20 mouse cellular contexts compared by ENCODE assay signal in the genomic region with DNA sequence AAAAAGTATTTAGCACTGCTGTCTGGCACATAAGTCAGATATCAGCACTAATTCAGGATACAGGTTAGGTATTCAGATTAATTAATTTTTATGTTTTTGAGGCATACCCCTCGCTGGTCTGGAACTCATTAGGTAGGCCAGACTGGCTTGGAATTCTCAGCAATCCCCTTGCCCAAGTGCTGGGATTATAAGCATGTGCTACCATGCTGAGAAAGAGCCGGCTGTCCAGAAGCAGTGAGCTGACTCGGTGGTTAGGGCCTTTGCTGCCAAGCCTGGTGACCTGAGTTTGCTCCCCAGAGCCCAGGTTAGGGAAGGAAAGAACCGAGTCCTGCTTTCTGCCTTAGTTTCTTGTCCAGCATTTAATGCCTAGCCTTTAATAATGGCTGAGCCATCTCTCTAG.
DNase-seq lines count a peak whose midpoint lies in the region; ATAC-seq lines count a peak whose summit lies in the region.
"Had no signal": no experiment of that assay in that cellular context is flagged by ENCODE, and none has a peak within 500 bp of the region (broad histone marks: within the 10 kb centered on the region; RNA-seq: fewer than 3 reads in every experiment).

No protein-coding gene starts in this region.

- no peaks in the 10 kb centered on the region for H3K36me3 ChIP-seq in midbrain, embryonic 13.5 days
- no peaks in the 10 kb centered on the region for H3K36me3 ChIP-seq in midbrain, embryonic 15.5 days (replicated peaks)
- H3K36me3 ChIP-seq in embryonic facial prominence, embryonic 12.5 days, result no peaks in the 10 kb centered on the region
- no peaks in the 10 kb centered on the region for H3K36me3 ChIP-seq in limb, embryonic 12.5 days
- H3K36me3 ChIP-seq: heart, embryonic 15.5 days had no signal

- H3K9me3 ChIP-seq in midbrain, embryonic 13.5 days, result no peaks in the 10 kb centered on the region
- H3K9me3 ChIP-seq in midbrain, embryonic 15.5 days, result no peaks in the 10 kb centered on the region
- no peaks in the 10 kb centered on the region for H3K9me3 ChIP-seq in embryonic facial prominence, embryonic 12.5 days
- 0 out of 2 replicates have a peak, but pooled peaks cover 5% of the 10 kb centered on the region for H3K9me3 ChIP-seq in limb, embryonic 12.5 days
- H3K9me3 ChIP-seq: heart, embryonic 15.5 days had no signal

- peak overlapping the region; percentile 10; the same call in 1 of the 2 replicates for H3K27ac ChIP-seq in midbrain, embryonic 13.5 days
- H3K27ac ChIP-seq in midbrain, embryonic 15.5 days, result no peak overlapping the region
- H3K27ac ChIP-seq in embryonic facial prominence, embryonic 12.5 days, result 0 out of 2 replicates have a peak overlapping the region, but pooled peaks have one; percentile 0
- peak overlapping the region; percentile 66 for H3K27ac ChIP-seq in limb, embryonic 12.5 days
- H3K27ac ChIP-seq: heart, embryonic 15.5 days; kidney, postnatal 0 days had no signal

- no peak for ATAC-seq in midbrain, embryonic 13.5 days
- no peak for ATAC-seq in midbrain, embryonic 15.5 days (replicated peaks)
- no peak for ATAC-seq in embryonic facial prominence, embryonic 12.5 days (ENCODE audit: insufficient number of reproducible peaks, insufficient read depth, low FRiP score, low TSS enrichment)
- no peak for ATAC-seq in limb, embryonic 12.5 days (ENCODE audit: insufficient number of reproducible peaks, insufficient read depth, low FRiP score, low TSS enrichment, low read depth)
- ATAC-seq: forebrain, embryonic 14.5 days; midbrain, embryonic 16.5 days had no signal

- H3K9ac ChIP-seq in midbrain, embryonic 13.5 days (replicated peaks), result no peak overlapping the region
- H3K9ac ChIP-seq in midbrain, embryonic 15.5 days, result no peak overlapping the region
- H3K9ac ChIP-seq in embryonic facial prominence, embryonic 12.5 days, result no peak overlapping the region
- no peak overlapping the region for H3K9ac ChIP-seq in limb, embryonic 12.5 days (replicated peaks)
- H3K9ac ChIP-seq: heart, embryonic 15.5 days had no signal

- no peak overlapping the region for H3K4me2 ChIP-seq in midbrain, embryonic 13.5 days (replicated peaks)
- no peak overlapping the region for H3K4me2 ChIP-seq in midbrain, embryonic 15.5 days
- no peak overlapping the region for H3K4me2 ChIP-seq in embryonic facial prominence, embryonic 12.5 days (replicated peaks)
- H3K4me2 ChIP-seq in limb, embryonic 12.5 days, result no peak overlapping the region
- H3K4me2 ChIP-seq: heart, embryonic 15.5 days had no signal

- no peaks in the 10 kb centered on the region for H3K27me3 ChIP-seq in midbrain, embryonic 13.5 days
- no peaks in the 10 kb centered on the region for H3K27me3 ChIP-seq in midbrain, embryonic 15.5 days (replicated peaks)
- no peaks in the 10 kb centered on the region for H3K27me3 ChIP-seq in embryonic facial prominence, embryonic 12.5 days
- H3K27me3 ChIP-seq in limb, embryonic 12.5 days, result no peaks in the 10 kb centered on the region
- H3K27me3 ChIP-seq: heart, embryonic 15.5 days had no signal

- WGBS in midbrain, embryonic 13.5 days, result 48% methylated on average over 4 of the region's 4 CpGs
- 40% methylated on average over 4 of the region's 4 CpGs for WGBS in midbrain, embryonic 15.5 days
- 39% methylated on average over 4 of the region's 4 CpGs for WGBS in embryonic facial prominence, embryonic 12.5 days
- 11% methylated on average over 4 of the region's 4 CpGs for WGBS in limb, embryonic 12.5 days

- no peak overlapping the region for H3K4me3 ChIP-seq in midbrain, embryonic 13.5 days (replicated peaks)
- H3K4me3 ChIP-seq in midbrain, embryonic 15.5 days, result no peak overlapping the region
- H3K4me3 ChIP-seq in embryonic facial prominence, embryonic 12.5 days, result no peak overlapping the region
- no peak overlapping the region for H3K4me3 ChIP-seq in limb, embryonic 12.5 days (replicated peaks)
- H3K4me3 ChIP-seq: erythroblast, embryonic 14.5 days; heart, embryonic 15.5 days had no signal

- peaks cover 40% of the 10 kb centered on the region for H3K4me1 ChIP-seq in midbrain, embryonic 13.5 days (replicated peaks)
- H3K4me1 ChIP-seq in midbrain, embryonic 15.5 days, result peaks cover 35% of the 10 kb centered on the region
- peaks cover 30% of the 10 kb centered on the region for H3K4me1 ChIP-seq in embryonic facial prominence, embryonic 12.5 days
- peaks cover 44% of the 10 kb centered on the region for H3K4me1 ChIP-seq in limb, embryonic 12.5 days (replicated peaks)

- intact Hi-C loops in heart, postnatal 14 days (cut with DNase I), result no loop called here

- DNase-seq in heart, adult 11 months, result peak; percentile 43
- no peak for DNase-seq in heart, postnatal 14 days
- DNase-seq in ovary, postnatal 36 days (ENCODE audit: low spot score), result no peak
- DNase-seq: adrenal gland, postnatal 10 days; cerebellum, adult 11 months; gastrocnemius, postnatal 25 days; kidney, adult 11 months; liver; lung, postnatal 10 days; right cerebral cortex, adult 18-20 months; thymus, postnatal 25 days had no signal
